Mouse (Mus musculus) adipocyte (in vitro differentiated cells): ENCODE results near the gene Ifna2.

ENCODE experiments used
- DNase-seq: peaks from one replicate; pipeline ENCODE4 v3.0.0-alpha.2; 2016; ENCODE audit warnings: low spot score

Gene Ifna2

GRCm38 (mm10) chr4:88683812-88684211 lies at the start of gene Ifna2:
TSS of gene Ifna2 (minus strand) at chr4:88683912.
- no peak for DNase-seq

- DNase-seq, result peak; percentile 38
Observed at GRCm38 (mm10) chr4:88727324-88727723, 43.6 kb upstream of the Ifna2 start.

- no peak for DNase-seq
Observed at GRCm38 (mm10) chr4:88726727-88727126, 43.0 kb upstream of the Ifna2 start.

GRCm38 (mm10) chr4:88723497-88724090 lies 39.9 kb upstream of the Ifna2 start:
- no peak for DNase-seq

- peak; percentile 96 for DNase-seq
Observed at GRCm38 (mm10) chr4:88721791-88722721, 38.3 kb upstream of the Ifna2 start, which contains the start of the genes Gm26566 and Klhl9. TSS of gene Gm26566 (plus strand) at chr4:88721805. TSS of gene Klhl9 (minus strand) at chr4:88722465.

- peak; percentile 26 for DNase-seq
Observed at GRCm38 (mm10) chr4:88718715-88719114, 35.0 kb upstream of the Ifna2 start.

GRCm38 (mm10) chr4:88715059-88715458 lies 31.3 kb upstream of the Ifna2 start:
- peak; percentile 22 for DNase-seq

- peak; percentile 42 for DNase-seq
Observed at GRCm38 (mm10) chr4:88714281-88714680, 30.6 kb upstream of the Ifna2 start.

GRCm38 (mm10) chr4:88707128-88707826 lies 23.6 kb upstream of the Ifna2 start:
- peak; percentile 62 for DNase-seq

GRCm38 (mm10) chr4:88705924-88706323 lies 22.2 kb upstream of the Ifna2 start:
- no peak for DNase-seq

- no peak for DNase-seq
Observed at GRCm38 (mm10) chr4:88699301-88699700, 15.6 kb upstream of the Ifna2 start.

- DNase-seq, result no peak
Observed at GRCm38 (mm10) chr4:88698781-88699180, 15.1 kb upstream of the Ifna2 start.

- no peak for DNase-seq
Observed at GRCm38 (mm10) chr4:88697753-88698152, 14.0 kb upstream of the Ifna2 start.

- no peak for DNase-seq
Observed at GRCm38 (mm10) chr4:88697108-88697507, 13.4 kb upstream of the Ifna2 start.

GRCm38 (mm10) chr4:88696237-88696884 lies 12.6 kb upstream of the Ifna2 start:
- peak; percentile 83 for DNase-seq

GRCm38 (mm10) chr4:88693392-88693791 lies 9.7 kb upstream of the Ifna2 start:
- DNase-seq, result no peak

GRCm38 (mm10) chr4:88692537-88692936 lies 8.8 kb upstream of the Ifna2 start:
- no peak for DNase-seq

- no peak for DNase-seq
Observed at GRCm38 (mm10) chr4:88691259-88691658, 7.5 kb upstream of the Ifna2 start, which contains the start of gene Ifnab. TSS of gene Ifnab (minus strand) at chr4:88691359.

GRCm38 (mm10) chr4:88681353-88681752 lies 2.4 kb downstream of the Ifna2 start:
- no peak for DNase-seq

- peak; percentile 53 for DNase-seq
Observed at GRCm38 (mm10) chr4:88680362-88680761, 3.4 kb downstream of the Ifna2 start.

- no peak for DNase-seq
Observed at GRCm38 (mm10) chr4:88676824-88677223, 6.9 kb downstream of the Ifna2 start, which contains the start of gene Ifna16. TSS of gene Ifna16 (minus strand) at chr4:88676924.

- no peak for DNase-seq
Observed at GRCm38 (mm10) chr4:88655461-88655860, 28.3 kb downstream of the Ifna2 start.
